Mouse (Mus musculus) kidney, adult 2 months (tissue): ENCODE results near the gene Vmn1r223.
"Not testable (repeated sequence)": the region's sequence is repeated elsewhere in the genome, so short reads cannot be mapped to it uniquely, and the experiment has no call there.

Experiments
- CTCF ChIP-seq: fragments of 200-500 bp; conservative IDR thresholded peaks from 2 replicates; pipeline ENCODE4 v1.5.1; 2011; ENCODE audit warnings: low read depth, mild to moderate bottlenecking, control low read depth, low read length, moderate library complexity, mixed read lengths; ENCODE audit not compliant: insufficient read depth, insufficient read length
- POLR2A ChIP-seq: fragments of 200-500 bp; IDR thresholded peaks from one replicate; pipeline ENCODE4 v1.6.1; 2011; ENCODE audit warnings: low read depth, low read length, control low read depth

- TF ChIP-seq POLR2A, CTCF: not testable (repeated sequence)
These were observed 11.1 kb upstream of the Vmn1r223 start, which contains the start of gene Vmn1r222 for GRCm38 (mm10) chr13:23235847-23236246.
